Mouse (Mus musculus): Measurements from ENCODE around the gene Xaf1. TPM values are rescaled to one million over a fixed set of nuclear protein-coding genes. Genes with fewer than 3 reads are reported as not detected.

Gene Xaf1
- polyA plus RNA-seq, 1 experiment: 1.2 TPM

DNA sequence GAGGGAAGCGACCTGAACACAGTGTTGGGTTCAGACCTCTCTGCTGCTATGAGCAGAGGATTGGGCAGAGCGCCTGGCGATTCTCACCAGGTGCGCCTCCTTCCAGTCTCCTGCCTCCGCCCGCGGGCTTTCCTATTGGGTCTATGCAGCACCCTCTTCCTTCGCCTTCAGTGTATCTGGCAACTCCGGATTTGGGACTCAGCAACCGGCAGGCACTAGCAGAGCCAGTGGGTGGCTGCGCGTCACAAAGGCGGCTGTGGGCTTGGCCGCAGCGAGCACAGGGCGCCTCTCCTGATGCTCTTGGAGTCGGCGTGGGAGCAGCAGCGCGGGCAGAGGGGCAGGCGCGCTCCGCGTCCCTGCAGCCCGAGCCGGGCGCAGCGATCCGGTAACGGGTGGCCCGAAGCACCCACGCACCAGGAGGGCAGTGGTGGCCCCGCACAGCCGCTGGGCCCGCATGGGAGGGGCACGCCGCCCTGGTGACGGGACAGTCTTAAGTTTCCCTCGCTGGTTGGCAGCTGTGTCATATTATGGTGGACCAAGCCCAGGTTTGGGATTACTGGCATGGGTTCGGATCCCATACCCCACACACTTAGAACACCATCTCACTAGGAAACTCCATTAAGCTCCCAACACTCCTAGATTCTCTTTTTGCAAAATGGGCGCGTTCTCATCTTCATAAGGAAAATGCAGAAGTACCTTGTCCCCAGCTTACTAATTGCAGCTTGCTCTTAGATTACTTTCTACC lies 12.9 kb downstream of the Xaf1 start, which contains the start of gene Fbxo39:
Fbxo39 (plus strand) TSS at position 294 of the 745 bp plus-strand sequence.
- Histone ChIP-seq H3K79me3 (ENCODE audit: low read depth) (no peaks in the 10 kb centered on the region), H3K27me3 (ENCODE audit: control insufficient read depth, insufficient read depth, insufficient read length) (no peaks in the 10 kb centered on the region), H3K79me2 (ENCODE audit: control insufficient read depth, insufficient read depth) (no peaks in the 10 kb centered on the region), H3K36me3 (ENCODE audit: control insufficient read depth, insufficient read depth) (no peaks in the 10 kb centered on the region), H3ac (ENCODE audit: control insufficient read depth, insufficient read length, low read depth) (no peak within 1 kb of the TSS), H3K4me3 (ENCODE audit: insufficient read depth, poor library complexity, severe bottlenecking) (no peak within 1 kb of the TSS)
- TF ChIP-seq CTCF (IDR thresholded peaks at IDR 0.05; ENCODE audit: control insufficient read depth, insufficient read depth, insufficient read length): no peak
- TF ChIP-seq FOSL1 (IDR thresholded peaks at IDR 0.05; ENCODE audit: insufficient read depth, low read length, poor library complexity, severe bottlenecking): no peak
- TF ChIP-seq MYOG (IDR thresholded peaks at IDR 0.05; ENCODE audit: control insufficient read depth, extremely low read depth, insufficient read length): no peak
- no peak for TF ChIP-seq MYOD1 (IDR thresholded peaks at IDR 0.05; ENCODE audit: control insufficient read depth, insufficient read length, low read depth)

DNA sequence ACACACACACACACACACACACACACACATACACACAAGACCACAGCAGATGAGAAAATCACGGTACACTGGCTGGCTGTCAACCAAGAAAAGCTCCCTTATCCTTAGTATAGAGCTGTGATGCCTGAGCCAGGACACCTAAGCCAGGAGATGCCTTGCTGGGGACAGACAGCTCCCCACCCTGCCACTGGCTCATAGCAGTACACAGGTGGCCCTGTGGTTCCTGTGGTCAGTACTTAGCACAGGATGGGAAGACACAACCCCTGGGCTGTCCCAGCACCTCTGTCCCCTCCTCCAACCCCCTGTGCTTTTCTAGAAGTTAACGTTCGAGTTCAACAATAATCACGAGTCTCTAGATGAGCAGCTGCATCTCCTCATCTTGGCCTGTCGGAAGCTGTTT lies 16.6 kb downstream of the Xaf1 start:
- Histone ChIP-seq H3K4me3 (ENCODE audit: insufficient read depth, poor library complexity, severe bottlenecking) (no peak overlapping the region), H3ac (ENCODE audit: control insufficient read depth, insufficient read length, low read depth) (no peak overlapping the region), H3K36me3 (ENCODE audit: control insufficient read depth, insufficient read depth) (no peaks in the 10 kb centered on the region), H3K27me3 (ENCODE audit: control insufficient read depth, insufficient read depth, insufficient read length) (no peaks in the 10 kb centered on the region), H3K79me3 (ENCODE audit: low read depth) (no peaks in the 10 kb centered on the region), H3K79me2 (ENCODE audit: control insufficient read depth, insufficient read depth) (no peaks in the 10 kb centered on the region)
- no peak for TF ChIP-seq MAX (IDR thresholded peaks at IDR 0.05)
- TF ChIP-seq USF1 (IDR thresholded peaks at IDR 0.05; ENCODE audit: low read depth): no peak
- no peak for TF ChIP-seq MYOD1 (IDR thresholded peaks at IDR 0.05; ENCODE audit: control insufficient read depth, insufficient read length, low read depth)
- TF ChIP-seq MYOG (IDR thresholded peaks at IDR 0.05; ENCODE audit: control insufficient read depth, extremely low read depth, insufficient read length): no peak
- TF ChIP-seq CTCF (IDR thresholded peaks at IDR 0.05; ENCODE audit: control insufficient read depth, insufficient read depth, insufficient read length): no peak
- no peak for TF ChIP-seq FOSL1 (IDR thresholded peaks at IDR 0.05; ENCODE audit: insufficient read depth, low read length, poor library complexity, severe bottlenecking)
- TF ChIP-seq CEBPB (IDR thresholded peaks at IDR 0.05; ENCODE audit: low read depth): no peak

DNA sequence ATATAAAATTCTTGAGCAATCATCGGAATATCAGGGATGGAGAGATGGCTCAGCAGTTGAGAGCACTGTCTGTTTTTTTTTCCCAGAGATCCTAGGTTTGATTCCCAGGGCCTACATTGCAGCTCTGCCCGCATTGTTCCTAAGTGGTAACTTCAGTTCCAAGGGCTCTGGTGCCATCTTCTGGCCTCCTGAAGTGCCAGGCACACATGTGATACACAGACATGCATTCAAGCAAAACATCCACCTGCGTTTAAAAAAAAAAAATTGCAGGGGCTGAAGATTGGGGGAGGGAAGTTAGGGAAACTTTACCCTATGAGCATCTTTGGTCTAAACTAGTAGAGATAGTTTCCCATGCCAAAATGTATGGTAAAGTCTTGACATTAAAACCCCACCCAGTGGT lies 23.0 kb downstream of the Xaf1 start:
- TF ChIP-seq MYOG (IDR thresholded peaks at IDR 0.05; ENCODE audit: control insufficient read depth, extremely low read depth, insufficient read length) (no peak), USF1 (IDR thresholded peaks at IDR 0.05; ENCODE audit: low read depth) (no peak), CTCF (IDR thresholded peaks at IDR 0.05; ENCODE audit: control insufficient read depth, insufficient read depth, insufficient read length) (peak; percentile 24)
- no peaks in the 10 kb centered on the region for H3K36me3 ChIP-seq (ENCODE audit: control insufficient read depth, insufficient read depth)
- no peaks in the 10 kb centered on the region for H3K79me3 ChIP-seq (ENCODE audit: low read depth)
- H3K79me2 ChIP-seq (ENCODE audit: control insufficient read depth, insufficient read depth): no peaks in the 10 kb centered on the region
- H3ac ChIP-seq (ENCODE audit: control insufficient read depth, insufficient read length, low read depth): no peak overlapping the region
- no peaks in the 10 kb centered on the region for H3K27me3 ChIP-seq (ENCODE audit: control insufficient read depth, insufficient read depth, insufficient read length)
- no peak overlapping the region for H3K4me3 ChIP-seq (ENCODE audit: insufficient read depth, poor library complexity, severe bottlenecking)

DNA sequence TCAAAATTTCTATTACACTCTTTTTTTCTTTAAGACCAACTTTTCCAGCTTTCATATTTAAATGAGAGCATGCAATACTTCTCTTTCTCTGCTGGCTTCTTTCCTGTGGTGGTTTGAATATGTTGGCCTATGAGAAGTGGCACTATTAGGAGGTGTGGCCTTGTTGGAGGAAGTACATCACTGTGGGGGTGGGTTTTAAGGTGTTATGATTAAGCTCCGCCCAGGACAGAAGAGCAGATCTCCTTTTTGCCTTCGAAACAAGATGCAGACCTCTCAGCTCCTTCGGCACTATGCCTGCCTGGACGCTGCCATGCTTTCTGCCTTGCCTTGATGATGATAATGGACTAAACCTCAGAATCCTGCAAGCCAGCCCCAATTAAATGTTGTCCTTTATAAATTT lies 24.3 kb downstream of the Xaf1 start:
- Histone ChIP-seq H3K79me2 (ENCODE audit: control insufficient read depth, insufficient read depth) (no peaks in the 10 kb centered on the region), H3K4me3 (ENCODE audit: insufficient read depth, poor library complexity, severe bottlenecking) (no peak overlapping the region), H3K36me3 (ENCODE audit: control insufficient read depth, insufficient read depth) (no peaks in the 10 kb centered on the region), H3ac (ENCODE audit: control insufficient read depth, insufficient read length, low read depth) (no peak overlapping the region), H3K79me3 (ENCODE audit: low read depth) (no peaks in the 10 kb centered on the region), H3K27me3 (ENCODE audit: control insufficient read depth, insufficient read depth, insufficient read length) (no peaks in the 10 kb centered on the region)
- no peak for TF ChIP-seq MAX (IDR thresholded peaks at IDR 0.05)
- no peak for TF ChIP-seq CEBPB (IDR thresholded peaks at IDR 0.05; ENCODE audit: low read depth)
- no peak for TF ChIP-seq FOSL1 (IDR thresholded peaks at IDR 0.05; ENCODE audit: insufficient read depth, low read length, poor library complexity, severe bottlenecking)
- TF ChIP-seq USF1 (IDR thresholded peaks at IDR 0.05; ENCODE audit: low read depth): no peak
- TF ChIP-seq MYOG (IDR thresholded peaks at IDR 0.05; ENCODE audit: control insufficient read depth, extremely low read depth, insufficient read length): no peak
- TF ChIP-seq MYOD1 (IDR thresholded peaks at IDR 0.05; ENCODE audit: control insufficient read depth, insufficient read length, low read depth): no peak
- no peak for TF ChIP-seq CTCF (IDR thresholded peaks at IDR 0.05; ENCODE audit: control insufficient read depth, insufficient read depth, insufficient read length)

DNA sequence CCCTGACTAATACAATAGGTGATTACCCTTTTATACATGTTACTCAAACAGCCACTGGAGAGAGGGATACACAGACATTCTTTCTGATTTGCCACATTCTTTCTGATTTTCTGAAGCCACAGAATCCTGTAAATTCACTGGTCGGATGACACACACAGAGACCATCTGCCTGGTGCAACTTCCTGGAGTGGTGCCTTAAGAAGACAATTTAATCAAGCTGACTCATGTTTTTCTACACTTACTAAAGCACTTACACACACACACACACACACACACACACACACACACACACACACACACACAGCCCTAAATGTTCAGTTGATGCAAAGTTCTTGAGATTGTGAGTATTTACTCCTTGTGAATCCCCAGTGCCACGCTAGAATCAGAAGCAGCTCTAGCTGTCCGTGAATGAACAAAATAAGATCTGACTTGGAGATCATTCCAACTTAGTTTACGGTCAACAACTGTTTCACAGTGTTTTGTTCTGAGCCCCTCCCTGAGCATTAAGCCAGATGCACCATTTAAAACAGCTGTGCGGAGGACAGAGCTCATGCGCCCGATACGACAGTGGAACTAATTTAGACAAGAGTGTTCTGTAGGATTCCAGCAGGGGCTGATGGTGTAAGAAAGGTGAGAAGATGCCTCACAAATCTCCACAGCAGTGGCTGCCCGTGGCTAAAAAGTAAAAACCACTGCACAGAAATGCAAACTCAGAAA lies 31.7 kb downstream of the Xaf1 start:
- H3K4me3 ChIP-seq (ENCODE audit: insufficient read depth, poor library complexity, severe bottlenecking): no peak overlapping the region
- H3K27me3 ChIP-seq (ENCODE audit: control insufficient read depth, insufficient read depth, insufficient read length): no peaks in the 10 kb centered on the region
- no peak overlapping the region for H3ac ChIP-seq (ENCODE audit: control insufficient read depth, insufficient read length, low read depth)
- TF ChIP-seq USF1 (IDR thresholded peaks at IDR 0.05; ENCODE audit: low read depth): no peak
- TF ChIP-seq CEBPB (IDR thresholded peaks at IDR 0.05; ENCODE audit: low read depth): peak; percentile 11
- peak; percentile 37 for TF ChIP-seq MYOD1 (IDR thresholded peaks at IDR 0.05; ENCODE audit: control insufficient read depth, insufficient read length, low read depth)
- no peaks in the 10 kb centered on the region for H3K79me2 ChIP-seq (ENCODE audit: control insufficient read depth, insufficient read depth)
- H3K79me3 ChIP-seq (ENCODE audit: low read depth): no peaks in the 10 kb centered on the region
- no peaks in the 10 kb centered on the region for H3K36me3 ChIP-seq (ENCODE audit: control insufficient read depth, insufficient read depth)

DNA sequence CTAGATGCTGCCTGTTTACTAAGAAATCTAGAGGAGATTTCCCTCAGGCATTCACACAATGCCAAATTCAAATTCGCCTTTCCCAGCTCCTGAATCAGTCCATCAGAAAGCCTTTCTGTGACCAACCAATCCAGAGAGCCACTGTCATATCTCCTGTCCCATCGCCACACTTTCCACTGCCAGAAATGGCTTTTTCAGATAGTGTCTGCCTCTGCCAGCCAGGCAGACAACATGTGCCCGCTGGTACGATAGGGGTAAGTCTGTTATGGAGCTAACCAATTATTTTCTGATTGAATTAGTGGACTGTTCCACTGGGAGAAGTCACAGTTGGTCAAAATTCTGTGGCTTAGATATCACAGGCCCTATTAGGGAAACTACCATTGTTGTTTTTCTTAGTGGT lies 33.2 kb downstream of the Xaf1 start:
- no peaks in the 10 kb centered on the region for H3K79me2 ChIP-seq (ENCODE audit: control insufficient read depth, insufficient read depth)
- H3K79me3 ChIP-seq (ENCODE audit: low read depth): no peaks in the 10 kb centered on the region
- H3K36me3 ChIP-seq (ENCODE audit: control insufficient read depth, insufficient read depth): no peaks in the 10 kb centered on the region
- H3ac ChIP-seq (ENCODE audit: control insufficient read depth, insufficient read length, low read depth): no peak overlapping the region
- H3K4me3 ChIP-seq (ENCODE audit: insufficient read depth, poor library complexity, severe bottlenecking): no peak overlapping the region
- no peak for TF ChIP-seq FOSL1 (IDR thresholded peaks at IDR 0.05; ENCODE audit: insufficient read depth, low read length, poor library complexity, severe bottlenecking)
- no peak for TF ChIP-seq CTCF (IDR thresholded peaks at IDR 0.05; ENCODE audit: control insufficient read depth, insufficient read depth, insufficient read length)
- TF ChIP-seq MYOD1 (IDR thresholded peaks at IDR 0.05; ENCODE audit: control insufficient read depth, insufficient read length, low read depth): no peak
- no peak for TF ChIP-seq CEBPB (IDR thresholded peaks at IDR 0.05; ENCODE audit: low read depth)
- no peak for TF ChIP-seq MYOG (IDR thresholded peaks at IDR 0.05; ENCODE audit: control insufficient read depth, extremely low read depth, insufficient read length)
- no peak for TF ChIP-seq MAX (IDR thresholded peaks at IDR 0.05)
- no peak for TF ChIP-seq USF1 (IDR thresholded peaks at IDR 0.05; ENCODE audit: low read depth)
- H3K27me3 ChIP-seq (ENCODE audit: control insufficient read depth, insufficient read depth, insufficient read length): no peaks in the 10 kb centered on the region
